Mouse (Mus musculus) MEL (cell line): ENCODE data around the gene Esr1. TPM values are rescaled to one million over a fixed set of nuclear protein-coding genes. Genes with fewer than 3 reads are reported as not detected.

Source experiments
- DNase-seq: peaks from one replicate; pipeline ENCODE4 v3.0.0; 2011; ENCODE audit warnings: low read depth, low spot score
- H3K27ac ChIP-seq: 2 replicates; pipeline ENCODE4 v1.5.1; 2012; ENCODE audit warnings: low read depth, mild to moderate bottlenecking, control low read depth, low read length, moderate library complexity; ENCODE audit not compliant: control insufficient read depth
- H3K27me3 ChIP-seq, 2 experiments: fragments of 150-350 bp in 1 of 2; sonication (generic) in 1 of 2; 2 replicates each; pipeline ENCODE4 v1.6.1; 2012; ENCODE audit warnings: low read length in 2 of 2, mild to moderate bottlenecking in 2 of 2, improper control_type of control experiment in 1 of 2, moderate library complexity in 1 of 2; ENCODE audit not compliant: insufficient read depth in 2 of 2, control insufficient read depth in 1 of 2
- H3K36me3 ChIP-seq, 2 experiments: 2 replicates each; pipeline ENCODE4 v1.6.1; 2012 to 2014; ENCODE audit warnings: low read length in 2 of 2, improper control_type of control experiment in 1 of 2, inconsistent platforms in 1 of 2, mild to moderate bottlenecking in 1 of 2; ENCODE audit not compliant: insufficient read depth in 2 of 2, control insufficient read depth in 1 of 2
- H3K4me1 ChIP-seq, 2 experiments: fragments of 150-350 bp in 1 of 2; sonication (generic) in 1 of 2; 2 replicates each; pipeline ENCODE4 v1.6.1; 2012; ENCODE audit warnings: low read length in 2 of 2, improper control_type of control experiment in 1 of 2, mild to moderate bottlenecking in 1 of 2; ENCODE audit not compliant: insufficient read depth in 2 of 2, control insufficient read depth in 1 of 2
- H3K4me3 ChIP-seq, 2 experiments: fragments of 150-350 bp in 1 of 2; sonication (generic) in 1 of 2; 2 replicates each; pipeline ENCODE4 v1.5.1; 2012; ENCODE audit warnings: low read depth in 2 of 2, low read length in 2 of 2, mild to moderate bottlenecking in 2 of 2, moderate library complexity in 2 of 2, control low read depth in 1 of 2, improper control_type of control experiment in 1 of 2; ENCODE audit not compliant: control insufficient read depth in 1 of 2, insufficient read depth in 1 of 2
- H3K79me2 ChIP-seq: 2 replicates; pipeline ENCODE4 v1.6.1; 2012; ENCODE audit warnings: mild to moderate bottlenecking, low read length, moderate library complexity; ENCODE audit not compliant: control insufficient read depth, poor library complexity, insufficient read depth
- H3K9ac ChIP-seq: 2 replicates; pipeline ENCODE4 v1.6.1; 2012; ENCODE audit warnings: low read depth, mild to moderate bottlenecking, control low read depth, low read length, moderate library complexity; ENCODE audit not compliant: control insufficient read depth, poor library complexity, severe bottlenecking
- H3K9me3 ChIP-seq: fragments of 150-350 bp; sonication (generic); replicated peaks from 2 replicates; pipeline ENCODE4 v1.6.1; 2012; ENCODE audit warnings: mild to moderate bottlenecking, low read length, improper control_type of control experiment, moderate library complexity; ENCODE audit not compliant: insufficient read depth
- BHLHE40 ChIP-seq: IDR thresholded peaks from 2 replicates; pipeline ENCODE4 v1.6.1; 2012; ENCODE audit warnings: low read depth, mild to moderate bottlenecking, inconsistent platforms, low read length, improper control_type of control experiment, borderline replicate concordance
- CHD2 ChIP-seq: IDR thresholded peaks from 2 replicates; pipeline ENCODE4 v1.6.1; 2011; ENCODE audit warnings: low read length, improper control_type of control experiment
- EP300 ChIP-seq, 2 experiments: IDR thresholded peaks; 2 replicates each; pipeline ENCODE4 v1.6.1; 2011; ENCODE audit warnings: improper control_type of control experiment in 2 of 2, low read length in 2 of 2, low read depth in 1 of 2, mild to moderate bottlenecking in 1 of 2
- ETS1 ChIP-seq: IDR thresholded peaks from 2 replicates; pipeline ENCODE4 v1.6.1; 2012; ENCODE audit warnings: low read depth, mild to moderate bottlenecking, inconsistent platforms, low read length, improper control_type of control experiment, moderate library complexity
- GATA1 ChIP-seq: IDR thresholded peaks from 2 replicates; pipeline ENCODE4 v1.6.1; 2011; ENCODE audit warnings: low read depth, low read length, improper control_type of control experiment
- HCFC1 ChIP-seq: IDR thresholded peaks from 2 replicates; pipeline ENCODE4 v1.6.1; 2012; ENCODE audit warnings: low read depth, mild to moderate bottlenecking, inconsistent platforms, low read length, improper control_type of control experiment, moderate library complexity
- KAT2A ChIP-seq: conservative IDR thresholded peaks from 2 replicates; pipeline ENCODE4 v1.6.1; 2012; ENCODE audit warnings: low read depth, low read length, improper control_type of control experiment, inconsistent platforms
- MAX ChIP-seq: IDR thresholded peaks from 2 replicates; pipeline ENCODE4 v1.6.1; 2011; ENCODE audit warnings: low read length, improper control_type of control experiment
- MEF2A ChIP-seq: IDR thresholded peaks from 2 replicates; pipeline ENCODE4 v1.6.1; 2014; ENCODE audit warnings: low read depth, mild to moderate bottlenecking, inconsistent platforms, low read length, improper control_type of control experiment; ENCODE audit not compliant: poor library complexity, insufficient replicate concordance, severe bottlenecking; ENCODE audit errors: extremely low read depth
- MXI1 ChIP-seq: IDR thresholded peaks from 2 replicates; pipeline ENCODE4 v1.6.1; 2011; ENCODE audit warnings: mild to moderate bottlenecking, low read depth, low read length, improper control_type of control experiment
- MYB ChIP-seq: IDR thresholded peaks from 2 replicates; pipeline ENCODE4 v1.6.1; 2011; ENCODE audit warnings: mild to moderate bottlenecking, low read depth, low read length, improper control_type of control experiment
- MYC ChIP-seq: IDR thresholded peaks from 2 replicates; pipeline ENCODE4 v1.6.1; 2011; ENCODE audit warnings: low read depth, mild to moderate bottlenecking, low read length, improper control_type of control experiment, moderate library complexity
- NRF1 ChIP-seq: IDR thresholded peaks from 2 replicates; pipeline ENCODE4 v1.6.1; 2014; ENCODE audit warnings: low read depth, mild to moderate bottlenecking, inconsistent platforms, low read length, improper control_type of control experiment, moderate library complexity; ENCODE audit not compliant: poor library complexity, insufficient read depth, severe bottlenecking
- RCOR1 ChIP-seq: IDR thresholded peaks from 2 replicates; pipeline ENCODE4 v1.6.1; 2012; ENCODE audit warnings: low read depth, mild to moderate bottlenecking, inconsistent platforms, low read length, improper control_type of control experiment
- SIN3A ChIP-seq: IDR thresholded peaks from 2 replicates; pipeline ENCODE4 v1.6.1; 2012; ENCODE audit warnings: low read length, improper control_type of control experiment, inconsistent platforms
- TAL1 ChIP-seq: IDR thresholded peaks from 2 replicates; pipeline ENCODE4 v1.6.1; 2012; ENCODE audit warnings: mild to moderate bottlenecking, inconsistent platforms, low read length, moderate library complexity, mixed read lengths
- TBP ChIP-seq: IDR thresholded peaks from 2 replicates; pipeline ENCODE4 v1.8.0; 2011; ENCODE audit warnings: low read depth, low read length, improper control_type of control experiment
- TCF12 ChIP-seq: IDR thresholded peaks from 2 replicates; pipeline ENCODE4 v1.6.1; 2014; ENCODE audit warnings: low read depth, mild to moderate bottlenecking, inconsistent platforms, low read length, improper control_type of control experiment, moderate library complexity
- ZNF384 ChIP-seq: IDR thresholded peaks from 2 replicates; pipeline ENCODE4 v1.6.1; 2012; ENCODE audit warnings: low read depth, mild to moderate bottlenecking, inconsistent platforms, low read length, improper control_type of control experiment
- polyA plus RNA-seq, 2 experiments: library from polyadenylated mRNA; stranded (reverse) in 1 of 2; unstranded in 1 of 2; fragments of >175 nt in 1 of 2; fragments of >200 nt in 1 of 2; gene quantifications; 2 replicates each; pipeline versions ENCODE4 v1.2.1 to v1.2.4; 2012; ENCODE audit warnings: low replicate concordance in 2 of 2, low read depth in 1 of 2; ENCODE audit not compliant: insufficient read length in 2 of 2, insufficient read depth in 1 of 2, missing spikeins in 1 of 2
- total RNA-seq: library from RNA; depleted of rRNA; stranded (reverse); fragments of 300-350 nt; gene quantifications from 2 replicates; pipeline ENCODE4 v1.2.3, GENCODE M21; 2012

Gene Esr1
- total and polyA plus RNA-seq, 3 experiments, result 0.65 to 0.69 TPM; not detected in 1

DNA sequence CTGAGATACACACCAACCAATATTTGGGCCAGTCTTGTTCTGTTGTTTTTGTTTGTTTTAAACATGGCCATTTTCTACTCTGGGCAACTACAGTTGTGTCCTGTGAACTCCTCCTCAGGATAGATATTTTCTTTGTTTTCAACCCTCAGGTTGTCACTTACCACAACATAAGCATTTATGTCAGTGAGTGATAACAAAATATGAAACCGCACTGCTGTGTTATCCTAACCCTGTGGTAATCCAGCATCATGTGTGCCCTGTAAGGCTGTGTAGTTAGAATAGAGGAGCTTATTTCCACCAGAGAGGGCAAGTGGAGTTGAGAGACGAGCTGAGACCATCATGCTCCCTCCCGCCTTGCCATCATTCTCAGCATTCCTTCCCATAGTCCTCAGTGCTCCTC is 385.2 kb downstream of the Esr1 start:
- Histone ChIP-seq H3K9me3 (no peaks in the 10 kb centered on the region), H3K27ac (peak overlapping the region; percentile 37), H3K27me3 (no peaks in the 10 kb centered on the region), H3K9ac (no peak overlapping the region), H3K79me2 (no peaks in the 10 kb centered on the region), H3K4me3 (no peak overlapping the region), H3K36me3 (peaks cover 0 to 19% of the 10 kb centered on the region in 2 experiments; a peak in 2 of 4 replicates), H3K4me1 (peaks cover 11 to 14% of the 10 kb centered on the region in 2 experiments)
- peak; percentile 77 for DNase-seq
- TF ChIP-seq SIN3A (peak; percentile 63), BHLHE40 (0 out of 2 replicates have a peak, but pooled peaks have one; percentile 11), RCOR1 (peak; percentile 74), ZNF384 (0 out of 2 replicates have a peak, but pooled peaks have one; percentile 15), CHD2 (no peak), TCF12 (peak; percentile 82), MEF2A (no peak), ETS1 (peak; percentile 77), MYC (0 out of 2 replicates have a peak, but pooled peaks have one; percentile 53), EP300 (IDR thresholded peaks at IDR 0.05; ENCODE audit: low read depth in 1 of 2, low read length in 2 of 2) (peak; percentile 88), NRF1 (no peak), MXI1 (peak; percentile 34; the same call in 1 of the 2 replicates), HCFC1 (no peak), TBP (0 out of 2 replicates have a peak, but pooled peaks have one; percentile 14), TAL1 (peak; percentile 45), MAX (peak; percentile 28; the same call in 1 of the 2 replicates), GATA1 (peak; percentile 81), MYB (no peak)

DNA sequence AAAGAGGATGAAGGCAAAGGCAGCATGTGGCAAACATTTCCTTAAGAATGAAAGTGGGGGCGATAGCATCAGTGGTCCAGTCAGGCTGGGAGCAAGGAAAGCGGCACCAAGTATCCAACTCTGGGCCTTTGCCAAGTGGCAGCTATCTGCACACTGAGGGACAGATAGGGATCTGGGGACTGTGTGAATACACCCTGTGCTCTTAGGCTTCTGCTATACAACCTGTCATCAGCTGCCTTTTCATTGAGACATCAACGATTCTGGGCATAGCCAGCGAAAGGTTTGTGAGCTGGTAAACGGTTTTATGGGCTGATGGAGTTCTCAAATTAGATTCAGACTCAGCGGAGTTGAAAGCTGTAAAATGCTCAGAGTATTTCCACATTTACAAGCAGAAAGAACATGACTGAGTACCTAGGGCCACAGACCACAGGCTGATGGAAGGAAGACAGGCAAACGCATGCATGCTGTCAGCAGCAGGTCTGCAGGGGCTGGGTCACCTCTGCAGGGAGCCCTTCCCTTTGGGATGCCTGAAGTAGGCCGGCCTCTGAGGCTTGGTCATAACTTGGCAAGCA is 397.5 kb downstream of the Esr1 start:
- no peak for DNase-seq
- no peak for TF ChIP-seq HCFC1
- TF ChIP-seq MXI1, result no peak
- no peak for TF ChIP-seq KAT2A
- no peak for TF ChIP-seq ETS1
- no peak overlapping the region for H3K4me3 ChIP-seq
- H3K79me2 ChIP-seq, result no peaks in the 10 kb centered on the region; the same call in 1 of the 2 replicates
- no peaks in the 10 kb centered on the region for H3K4me1 ChIP-seq
- no peaks in the 10 kb centered on the region for H3K27me3 ChIP-seq
- no peak overlapping the region for H3K9ac ChIP-seq
- no peaks in the 10 kb centered on the region for H3K36me3 ChIP-seq
- no peaks in the 10 kb centered on the region for H3K9me3 ChIP-seq
- no peak overlapping the region for H3K27ac ChIP-seq
